Mouse (Mus musculus) C2C12 (cell line): Measurements from ENCODE around the gene Rgs3. TPM values are rescaled to one million over a fixed set of nuclear protein-coding genes. Genes with fewer than 3 reads are reported as not detected.
A peak's percentile ranks its signal among the peaks of the same experiment; 100 is the strongest.
"Not testable (repeated sequence)": the region's sequence is repeated elsewhere in the genome, so short reads cannot be mapped to it uniquely, and the experiment has no call there.

Experiments used
- H3K27me3 ChIP-seq: one replicate; pipeline ENCODE4 v1.6.1; 2011; ENCODE audit not compliant: control insufficient read depth, insufficient read depth, insufficient read length
- H3K36me3 ChIP-seq: one replicate; pipeline ENCODE4 v1.6.1; 2011; ENCODE audit not compliant: control insufficient read depth, insufficient read depth
- H3K4me3 ChIP-seq: one replicate; pipeline ENCODE4 v1.5.1; 2011; ENCODE audit warnings: mild to moderate bottlenecking, control low read depth; ENCODE audit not compliant: poor library complexity, insufficient read depth, severe bottlenecking
- H3K79me2 ChIP-seq: one replicate; pipeline ENCODE4 v1.6.1; 2011; ENCODE audit not compliant: control insufficient read depth, insufficient read depth
- H3K79me3 ChIP-seq: one replicate; pipeline ENCODE4 v1.6.1; 2011; ENCODE audit warnings: low read depth, control low read depth
- H3ac ChIP-seq: one replicate; pipeline ENCODE3; 2011; ENCODE audit warnings: low read depth; ENCODE audit not compliant: control insufficient read depth, insufficient read length
- CEBPB ChIP-seq: IDR thresholded peaks from one replicate; pipeline ENCODE4 v1.6.1; 2011; ENCODE audit warnings: low read depth, mild to moderate bottlenecking, control low read depth, moderate library complexity
- CTCF ChIP-seq: IDR thresholded peaks from one replicate; pipeline ENCODE4 v1.5.1; 2011; ENCODE audit not compliant: control insufficient read depth, insufficient read depth, insufficient read length
- FOSL1 ChIP-seq: IDR thresholded peaks from one replicate; pipeline ENCODE4 v1.8.0; 2011; ENCODE audit warnings: mild to moderate bottlenecking, low read length; ENCODE audit not compliant: poor library complexity, insufficient read depth, severe bottlenecking
- MAX ChIP-seq: IDR thresholded peaks from one replicate; pipeline ENCODE4 v1.6.1; 2011; ENCODE audit warnings: mild to moderate bottlenecking, control low read depth
- MYOD1 ChIP-seq: IDR thresholded peaks from one replicate; pipeline ENCODE4 v1.6.1; 2011; ENCODE audit warnings: low read depth; ENCODE audit not compliant: control insufficient read depth, insufficient read length
- MYOG ChIP-seq: IDR thresholded peaks from one replicate; pipeline ENCODE4 v1.6.1; 2011; ENCODE audit not compliant: control insufficient read depth, insufficient read length; ENCODE audit errors: extremely low read depth
- USF1 ChIP-seq: IDR thresholded peaks from one replicate; pipeline ENCODE4 v1.6.1; 2011; ENCODE audit warnings: low read depth, mild to moderate bottlenecking, control low read depth, moderate library complexity
- polyA plus RNA-seq: library from polyadenylated mRNA; unstranded; fragments of >200 nt; fragmentation: generic; extraction: Trizol; gene quantifications from one replicate; pipeline ENCODE4 v1.2.1, GENCODE M21; 2012; ENCODE audit warnings: missing spikeins

Gene Rgs3
- polyA plus RNA-seq, 1 experiment: 49.8 TPM

- H3K79me2 ChIP-seq: no peaks in the 10 kb centered on the region
- H3K27me3 ChIP-seq: peaks cover 20% of the 10 kb centered on the region
- H3K79me3 ChIP-seq: no peaks in the 10 kb centered on the region
- H3ac ChIP-seq: no peak overlapping the region
- H3K36me3 ChIP-seq: no peaks in the 10 kb centered on the region
- H3K4me3 ChIP-seq: no peak overlapping the region
- TF ChIP-seq USF1 (peak; percentile 37), FOSL1 (no peak)
Observed at GRCm38 (mm10) chr4:62591326-62591725, 31.7 kb downstream of the Rgs3 start.

- H3K27me3 ChIP-seq, H3K36me3 ChIP-seq, H3K79me3 ChIP-seq, H3K4me3 ChIP-seq, H3ac ChIP-seq, H3K79me2 ChIP-seq: not testable (repeated sequence)
Observed at GRCm38 (mm10) chr4:62593546-62594240, 34.0 kb downstream of the Rgs3 start.

GRCm38 (mm10) chr4:62594442-62594841 lies 34.8 kb downstream of the Rgs3 start:
- peaks cover under 1% of the 10 kb centered on the region for H3K27me3 ChIP-seq
- H3K79me2 ChIP-seq: no peaks in the 10 kb centered on the region
- H3K4me3 ChIP-seq: no peak overlapping the region
- H3K36me3 ChIP-seq: no peaks in the 10 kb centered on the region
- TF ChIP-seq CEBPB (no peak), MYOG (no peak), MYOD1 (no peak), CTCF (no peak), FOSL1 (no peak), MAX (no peak), USF1 (no peak)
- H3ac ChIP-seq: no peak overlapping the region
- no peaks in the 10 kb centered on the region for H3K79me3 ChIP-seq

- H3K36me3 ChIP-seq: no peaks in the 10 kb centered on the region
- H3K79me3 ChIP-seq: no peaks in the 10 kb centered on the region
- no peak for TF ChIP-seq USF1
- no peak for TF ChIP-seq FOSL1
- TF ChIP-seq MYOG: no peak
- no peak for TF ChIP-seq CEBPB
- H3K4me3 ChIP-seq: no peak overlapping the region
- no peak overlapping the region for H3ac ChIP-seq
- no peaks in the 10 kb centered on the region for H3K27me3 ChIP-seq
- H3K79me2 ChIP-seq: no peaks in the 10 kb centered on the region
Observed at GRCm38 (mm10) chr4:62596051-62596450, 36.4 kb downstream of the Rgs3 start.

- no peaks in the 10 kb centered on the region for H3K36me3 ChIP-seq
- H3K4me3 ChIP-seq: no peak overlapping the region
- H3ac ChIP-seq: no peak overlapping the region
- no peaks in the 10 kb centered on the region for H3K79me3 ChIP-seq
- no peak for TF ChIP-seq MAX
- no peak for TF ChIP-seq CEBPB
- no peak for TF ChIP-seq FOSL1
- no peak for TF ChIP-seq MYOG
- no peak for TF ChIP-seq CTCF
- no peak for TF ChIP-seq MYOD1
- no peak for TF ChIP-seq USF1
- no peaks in the 10 kb centered on the region for H3K79me2 ChIP-seq
- no peaks in the 10 kb centered on the region for H3K27me3 ChIP-seq
Observed at GRCm38 (mm10) chr4:62600549-62600948, 40.9 kb downstream of the Rgs3 start.

- no peaks in the 10 kb centered on the region for H3K79me3 ChIP-seq
- no peak overlapping the region for H3K4me3 ChIP-seq
- no peaks in the 10 kb centered on the region for H3K36me3 ChIP-seq
- no peaks in the 10 kb centered on the region for H3K27me3 ChIP-seq
- H3ac ChIP-seq: no peak overlapping the region
- no peaks in the 10 kb centered on the region for H3K79me2 ChIP-seq
- TF ChIP-seq CTCF (no peak), FOSL1 (no peak), USF1 (no peak), CEBPB (no peak), MYOD1 (no peak), MAX (no peak), MYOG (no peak)
Observed at GRCm38 (mm10) chr4:62603607-62604006, 44.0 kb downstream of the Rgs3 start.
